Mouse (Mus musculus) forebrain, embryonic 11.5 days (tissue): ENCODE measurements at regions not wholly inside any gene's neighbourhood (a gene's known extent, or its start where the extent isn't known, plus 50 kb on each side); places are given as distances from the start of the nearest gene placed in this dataset.

ENCODE experiments used
- ATAC-seq: fragments of 200-750 bp; cut with Nextera tagmentation; replicated peaks from 2 replicates; pipeline ENCODE4 v1.8.0; 2017; ENCODE audit warnings: moderate TSS enrichment; ENCODE audit not compliant: low FRiP score
- DNase-seq: peaks from one replicate; pipeline ENCODE4 v3.0.0-alpha.2; 2017; ENCODE audit warnings: low spot score
- H3K27ac ChIP-seq: fragments of 300-500 bp; sonication (generic); 2 replicates; pipeline ENCODE4 v1.5.1; 2014; ENCODE audit warnings: low read depth, low read length
- H3K27me3 ChIP-seq: fragments of 300-500 bp; sonication (generic); 2 replicates; pipeline ENCODE4 v1.6.1; 2014; ENCODE audit warnings: mild to moderate bottlenecking, low read length, mixed read lengths; ENCODE audit not compliant: control insufficient read depth, insufficient read depth
- H3K36me3 ChIP-seq: fragments of 300-500 bp; sonication (generic); 2 replicates; pipeline ENCODE4 v1.6.1; 2014; ENCODE audit warnings: mild to moderate bottlenecking, low read length, moderate library complexity, mixed read lengths; ENCODE audit not compliant: control insufficient read depth, insufficient read depth
- H3K4me1 ChIP-seq: fragments of 300-500 bp; sonication (generic); replicated peaks from 2 replicates; pipeline ENCODE4 v1.6.1; 2014; ENCODE audit warnings: low read length, mixed read lengths; ENCODE audit not compliant: control insufficient read depth, insufficient read depth
- H3K4me2 ChIP-seq: fragments of 300-500 bp; sonication (generic); 2 replicates; pipeline ENCODE4 v1.6.1; 2014; ENCODE audit warnings: low read depth, mild to moderate bottlenecking, low read length, moderate library complexity, mixed read lengths; ENCODE audit not compliant: severe bottlenecking
- H3K4me3 ChIP-seq: fragments of 300-500 bp; sonication (generic); 2 replicates; pipeline ENCODE4 v1.5.1; 2014; ENCODE audit warnings: low read depth, low read length
- H3K9ac ChIP-seq: fragments of 300-500 bp; sonication (generic); 2 replicates; pipeline ENCODE4 v1.6.1; 2014; ENCODE audit warnings: low read length
- H3K9me3 ChIP-seq: fragments of 300-500 bp; sonication (generic); 2 replicates; pipeline ENCODE4 v1.6.1; 2016; ENCODE audit warnings: low read length, mixed read lengths; ENCODE audit not compliant: control insufficient read depth
- WGBS: fragments of 180-500 bp; shearing (Covaris S2); extraction: QIAGEN DNeasy Blood & Tissue Kit; methylation state at CpG from one replicate; pipeline ENCODE4 v1.1.7; 2014; 5-methylcytosine and 5-hydroxymethylcytosine counted together

GRCm38 (mm10) chr4:55874276-55874675 lies 342.0 kb upstream of the Klf4 start:
- no peak for DNase-seq
- Histone ChIP-seq H3K4me3 (no peak overlapping the region), H3K36me3 (no peaks in the 10 kb centered on the region), H3K9ac (no peak overlapping the region), H3K9me3 (no peaks in the 10 kb centered on the region), H3K4me2 (no peak overlapping the region), H3K27me3 (no peaks in the 10 kb centered on the region), H3K27ac (no peak overlapping the region), H3K4me1 (no peaks in the 10 kb centered on the region)
- ATAC-seq = no peak
- 87% methylated on average over 4 of the region's 4 CpGs for WGBS

- no peak for ATAC-seq
- Histone ChIP-seq H3K36me3 (no peaks in the 10 kb centered on the region), H3K9me3 (no peaks in the 10 kb centered on the region)
These were observed 327.8 kb upstream of the Klf4 start for GRCm38 (mm10) chr4:55860055-55860454.

DNA sequence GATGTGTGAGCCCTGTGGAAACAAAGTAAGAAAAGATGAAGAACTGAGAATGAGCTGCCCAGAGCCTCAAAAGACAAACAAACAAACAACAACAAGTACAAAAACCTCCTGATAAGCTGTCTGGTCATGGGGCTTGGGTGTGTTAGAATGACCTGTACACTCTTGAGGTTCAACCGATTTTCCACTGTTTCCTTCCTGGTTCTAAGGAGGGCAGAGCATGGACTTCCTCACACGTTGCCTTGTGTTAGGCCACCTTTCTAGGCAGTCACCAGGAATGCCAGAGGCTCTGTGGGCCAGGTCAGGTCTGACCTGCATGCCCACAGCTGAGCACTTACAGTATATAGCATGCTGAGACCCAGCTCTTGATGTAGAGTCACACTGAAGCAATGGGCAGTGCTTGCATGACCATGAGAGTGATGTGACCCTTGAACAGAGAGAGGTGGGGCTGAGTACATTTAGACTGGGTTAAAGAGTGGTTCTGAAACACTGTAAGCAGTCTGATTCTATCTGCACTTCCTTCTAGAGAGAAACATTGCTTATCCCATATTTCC lies 327.0 kb upstream of the Klf4 start:
- H3K36me3 ChIP-seq = no peaks in the 10 kb centered on the region
- no peaks in the 10 kb centered on the region for H3K4me1 ChIP-seq
- no peaks in the 10 kb centered on the region for H3K9me3 ChIP-seq
- H3K27me3 ChIP-seq = no peaks in the 10 kb centered on the region
- no peak overlapping the region for H3K4me2 ChIP-seq
- 98% methylated on average over 2 of the region's 2 CpGs for WGBS
- ATAC-seq (no peak), DNase-seq (no peak)
- no peak overlapping the region for H3K4me3 ChIP-seq
- H3K9ac ChIP-seq = no peak overlapping the region
- no peak overlapping the region for H3K27ac ChIP-seq

More at GRCm38 (mm10) chr4:55860055-55860454, 327.8 kb upstream of the Klf4 start:
- Histone ChIP-seq H3K4me3 (no peak overlapping the region), H3K27ac (no peak overlapping the region), H3K27me3 (no peaks in the 10 kb centered on the region), H3K9ac (no peak overlapping the region), H3K4me1 (no peaks in the 10 kb centered on the region), H3K4me2 (no peak overlapping the region)
- no peak for DNase-seq
- 74% methylated on average over 2 of the region's 2 CpGs for WGBS

DNA sequence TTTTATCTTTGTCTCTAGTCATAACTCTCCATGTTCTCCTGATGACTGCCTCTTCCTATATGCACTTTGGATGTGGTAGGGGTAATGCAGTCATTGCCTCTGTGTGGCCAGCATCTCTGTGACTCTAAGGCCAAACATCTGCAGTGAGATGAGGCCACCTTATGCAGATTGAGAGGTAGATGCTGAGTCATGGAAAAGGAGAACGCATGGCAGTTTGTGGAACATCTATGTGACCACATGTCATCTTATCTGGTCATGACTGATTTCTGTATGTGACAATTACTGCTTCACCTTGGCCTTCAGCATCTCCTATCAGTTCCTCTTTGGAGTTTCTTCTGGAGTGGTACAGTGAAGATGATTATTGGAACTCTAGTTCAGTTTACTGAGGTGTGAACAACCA lies 319.2 kb upstream of the Klf4 start:
- no peak overlapping the region for H3K27ac ChIP-seq
- no peaks in the 10 kb centered on the region for H3K36me3 ChIP-seq
- no peaks in the 10 kb centered on the region for H3K4me1 ChIP-seq
- WGBS = 90% methylated on average over 1 of the region's 1 CpGs
- no peak for DNase-seq
- no peaks in the 10 kb centered on the region for H3K9me3 ChIP-seq
- ATAC-seq = no peak
- H3K9ac ChIP-seq = no peak overlapping the region
- H3K4me2 ChIP-seq = no peak overlapping the region
- H3K4me3 ChIP-seq = no peak overlapping the region
- H3K27me3 ChIP-seq = no peaks in the 10 kb centered on the region

GRCm38 (mm10) chr4:55851027-55851426 lies 318.8 kb upstream of the Klf4 start:
- ATAC-seq (no peak), DNase-seq (no peak)
- Histone ChIP-seq H3K27me3 (no peaks in the 10 kb centered on the region), H3K4me1 (no peaks in the 10 kb centered on the region), H3K4me2 (no peak overlapping the region), H3K36me3 (no peaks in the 10 kb centered on the region), H3K4me3 (no peak overlapping the region), H3K9me3 (no peaks in the 10 kb centered on the region), H3K27ac (no peak overlapping the region), H3K9ac (no peak overlapping the region)
- 85% methylated on average over 5 of the region's 5 CpGs for WGBS

DNA sequence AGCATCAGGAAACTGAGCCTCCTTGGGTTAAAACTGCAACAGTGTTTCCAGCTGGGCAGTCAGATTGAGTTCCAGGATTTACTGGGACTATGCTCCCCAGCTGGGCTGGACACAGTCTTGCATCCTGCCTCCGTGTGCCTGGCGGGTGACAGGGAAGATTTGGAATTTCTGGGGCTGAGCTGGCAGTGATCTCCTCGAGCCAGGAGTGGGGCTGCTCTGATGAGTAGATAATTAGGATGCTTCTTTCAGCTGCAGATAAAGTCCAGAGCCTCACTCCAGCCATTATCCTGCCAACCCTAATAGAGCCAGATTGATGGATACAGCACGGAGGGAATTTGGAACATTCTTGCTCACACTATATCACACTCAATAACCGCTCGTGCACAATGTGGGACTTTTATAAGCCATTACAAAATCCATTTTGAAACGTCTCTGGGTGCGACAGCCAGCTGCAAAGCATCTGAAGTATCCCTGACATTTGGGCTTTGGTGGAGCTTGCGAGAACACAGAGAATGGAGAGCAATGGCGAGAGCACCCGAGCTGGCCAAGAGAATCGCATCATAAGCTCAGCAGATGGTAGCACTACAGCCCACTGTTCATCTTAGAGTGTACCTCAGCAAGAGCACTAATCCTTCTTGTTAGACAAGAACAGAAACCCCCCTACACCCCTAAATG lies 311.6 kb upstream of the Klf4 start:
- H3K36me3 ChIP-seq = no peaks in the 10 kb centered on the region
- H3K4me3 ChIP-seq = no peak overlapping the region
- ATAC-seq (no peak), DNase-seq (no peak)
- H3K27me3 ChIP-seq = no peaks in the 10 kb centered on the region
- no peak overlapping the region for H3K27ac ChIP-seq
- WGBS = 73% methylated on average over 12 of the region's 12 CpGs
- no peaks in the 10 kb centered on the region for H3K4me1 ChIP-seq
- no peaks in the 10 kb centered on the region for H3K9me3 ChIP-seq
- no peak overlapping the region for H3K4me2 ChIP-seq
- H3K9ac ChIP-seq = no peak overlapping the region

- no peaks in the 10 kb centered on the region for H3K36me3 ChIP-seq
- no peak overlapping the region for H3K4me2 ChIP-seq
- H3K9me3 ChIP-seq = no peaks in the 10 kb centered on the region
- no peaks in the 10 kb centered on the region for H3K4me1 ChIP-seq
- no peak overlapping the region for H3K9ac ChIP-seq
- H3K4me3 ChIP-seq = no peak overlapping the region
- 78% methylated on average over 3 of the region's 3 CpGs for WGBS
- H3K27me3 ChIP-seq = no peaks in the 10 kb centered on the region
- DNase-seq = no peak
- no peak for ATAC-seq
- no peak overlapping the region for H3K27ac ChIP-seq
These were observed 306.3 kb upstream of the Klf4 start for GRCm38 (mm10) chr4:55838568-55838967.

GRCm38 (mm10) chr4:55824047-55824760 lies 291.9 kb upstream of the Klf4 start:
- no peak overlapping the region for H3K4me3 ChIP-seq
- DNase-seq (no peak), ATAC-seq (no peak)
- no peaks in the 10 kb centered on the region for H3K36me3 ChIP-seq
- WGBS = 85% methylated on average over 9 of the region's 9 CpGs
- H3K9ac ChIP-seq = no peak overlapping the region
- H3K9me3 ChIP-seq = no peaks in the 10 kb centered on the region
- no peaks in the 10 kb centered on the region for H3K27me3 ChIP-seq
- H3K27ac ChIP-seq = no peak overlapping the region
- no peaks in the 10 kb centered on the region for H3K4me1 ChIP-seq
- no peak overlapping the region for H3K4me2 ChIP-seq

DNA sequence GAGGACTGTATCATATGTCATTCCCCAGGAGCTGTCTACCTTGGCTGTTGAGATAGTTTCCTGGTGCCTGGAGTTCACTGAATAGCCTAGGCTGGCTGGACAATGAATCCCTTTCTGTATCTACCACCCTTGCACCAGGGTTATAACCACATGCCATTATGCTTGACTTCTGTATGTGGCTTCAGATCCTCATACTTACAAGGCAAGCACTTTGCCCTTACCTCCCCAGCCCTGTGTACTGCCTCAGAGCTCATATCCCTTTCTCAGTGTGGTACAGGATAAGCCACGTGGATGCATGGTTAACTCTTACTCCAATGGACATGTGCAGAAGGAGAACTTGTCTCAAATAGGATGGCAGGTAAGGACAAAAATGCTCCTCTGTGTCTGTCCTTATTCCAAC lies 291.3 kb upstream of the Klf4 start:
- Histone ChIP-seq H3K4me3 (no peak overlapping the region), H3K27ac (no peak overlapping the region), H3K4me2 (no peak overlapping the region), H3K9ac (no peak overlapping the region), H3K36me3 (no peaks in the 10 kb centered on the region), H3K27me3 (no peaks in the 10 kb centered on the region), H3K4me1 (no peaks in the 10 kb centered on the region), H3K9me3 (no peaks in the 10 kb centered on the region)
- ATAC-seq = no peak
- WGBS = 69% methylated on average over 1 of the region's 1 CpGs
- DNase-seq = no peak
